Mouse (Mus musculus) spleen, adult 2 months (tissue): Measurements from ENCODE around the gene Il10. TPM values are rescaled to one million over a fixed set of nuclear protein-coding genes. Genes with fewer than 3 reads are reported as not detected.
A peak's percentile ranks its signal among the peaks of the same experiment; 100 is the strongest.

Source experiments
- DNase-seq, 2 experiments: peaks; one replicate each; pipeline versions ENCODE4 v3.0.0 to v3.0.0-alpha.2; 2012 to 2021; ENCODE audit warnings: low spot score in 2 of 2, low read depth in 1 of 2
- H3K27ac ChIP-seq: fragments of 200-500 bp; 2 replicates; pipeline ENCODE4 v1.5.1; 2012; ENCODE audit warnings: low read length, inconsistent platforms; ENCODE audit not compliant: insufficient read depth
- H3K27me3 ChIP-seq: fragments of 200-500 bp; 2 replicates; pipeline ENCODE4 v1.6.1; 2012; ENCODE audit warnings: mild to moderate bottlenecking, moderate library complexity, low read length, inconsistent platforms; ENCODE audit not compliant: control insufficient read depth, insufficient read depth
- H3K36me3 ChIP-seq: fragments of 200-500 bp; 2 replicates; pipeline ENCODE4 v1.6.1; 2012; ENCODE audit warnings: mild to moderate bottlenecking, low read length, inconsistent platforms; ENCODE audit not compliant: control insufficient read depth, insufficient read depth
- H3K4me1 ChIP-seq: fragments of 200-500 bp; 2 replicates; pipeline ENCODE4 v1.6.1; 2011; ENCODE audit warnings: inconsistent platforms; ENCODE audit not compliant: control insufficient read depth, insufficient read depth, insufficient read length
- H3K4me3 ChIP-seq: fragments of 200-500 bp; 2 replicates; pipeline ENCODE4 v1.5.1; 2011; ENCODE audit warnings: mild to moderate bottlenecking, inconsistent platforms; ENCODE audit not compliant: insufficient read depth, insufficient read length; ENCODE audit errors: extremely low read depth
- CTCF ChIP-seq: fragments of 200-500 bp; IDR thresholded peaks from 2 replicates; pipeline ENCODE4 v1.5.1; 2011; ENCODE audit warnings: mild to moderate bottlenecking, inconsistent platforms; ENCODE audit not compliant: insufficient read depth, insufficient read length, insufficient replicate concordance; ENCODE audit errors: extremely low read depth
- POLR2A ChIP-seq: fragments of 200-500 bp; IDR thresholded peaks from 2 replicates; pipeline ENCODE4 v1.6.1; 2011; ENCODE audit warnings: low read depth, low read length, inconsistent platforms
- whole genome bisulfite sequencing: fragments of 180-500 bp; shearing (Covaris S2); methylation state at CpG from one replicate; pipeline ENCODE4 v1.1.7; 2018; 5-methylcytosine and 5-hydroxymethylcytosine counted together
- polyA plus RNA-seq: library from polyadenylated mRNA; depleted of rRNA; stranded (reverse); fragments of >200 nt; gene quantifications from 2 replicates; pipeline ENCODE4 v1.2.3, GENCODE M21; 2012

Gene Il10
- polyA plus RNA-seq, 1 experiment: 0.12 TPM

- WGBS: 82% methylated on average over 8 of the region's 8 CpGs
- no peak overlapping the region for H3K27ac ChIP-seq
- H3K36me3 ChIP-seq: 0 out of 2 replicates have a peak, but pooled peaks cover 1% of the 10 kb centered on the region
- no peak for DNase-seq
- TF ChIP-seq POLR2A (no peak), CTCF (no peak)
- no peaks in the 10 kb centered on the region for H3K4me1 ChIP-seq
- no peak overlapping the region for H3K4me3 ChIP-seq
- no peaks in the 10 kb centered on the region for H3K27me3 ChIP-seq
Measured at GRCm38 (mm10) chr1:131048946-131049345, 29.3 kb downstream of the Il10 start.

- no peak overlapping the region for H3K4me3 ChIP-seq
- H3K27ac ChIP-seq: no peak overlapping the region
- WGBS: 65% methylated on average over 5 of the region's 5 CpGs
- DNase-seq: no peak
- no peaks in the 10 kb centered on the region for H3K27me3 ChIP-seq
- TF ChIP-seq POLR2A (no peak), CTCF (no peak)
- H3K4me1 ChIP-seq: no peaks in the 10 kb centered on the region
- peaks cover 4% of the 10 kb centered on the region; the same call in 1 of the 2 replicates for H3K36me3 ChIP-seq
Measured at GRCm38 (mm10) chr1:131049361-131049806, 29.7 kb downstream of the Il10 start.

- H3K4me1 ChIP-seq: no peaks in the 10 kb centered on the region
- H3K27me3 ChIP-seq: no peaks in the 10 kb centered on the region
- no peak for TF ChIP-seq POLR2A
- no peak for TF ChIP-seq CTCF
- peaks cover 9% of the 10 kb centered on the region for H3K36me3 ChIP-seq
- no peak overlapping the region for H3K4me3 ChIP-seq
- no peak for DNase-seq
- 73% methylated on average over 5 of the region's 5 CpGs for WGBS
- H3K27ac ChIP-seq: no peak overlapping the region
Measured at GRCm38 (mm10) chr1:131050011-131050410, 30.4 kb downstream of the Il10 start.

- H3K4me3 ChIP-seq: no peak overlapping the region
- H3K27me3 ChIP-seq: no peaks in the 10 kb centered on the region
- H3K27ac ChIP-seq: no peak overlapping the region
- TF ChIP-seq CTCF: no peak
- no peak for TF ChIP-seq POLR2A
- no peak for DNase-seq
- H3K4me1 ChIP-seq: no peaks in the 10 kb centered on the region
- WGBS: 72% methylated on average over 5 of the region's 5 CpGs
- H3K36me3 ChIP-seq: peaks cover 15% of the 10 kb centered on the region
Measured at GRCm38 (mm10) chr1:131050617-131051016, 31.0 kb downstream of the Il10 start.

- 67% methylated on average over 7 of the region's 7 CpGs for WGBS
- peaks cover 15% of the 10 kb centered on the region for H3K36me3 ChIP-seq
- no peak overlapping the region for H3K4me3 ChIP-seq
- H3K27ac ChIP-seq: no peak overlapping the region
- H3K27me3 ChIP-seq: no peaks in the 10 kb centered on the region
- TF ChIP-seq POLR2A (no peak), CTCF (no peak)
- no peak for DNase-seq
- no peaks in the 10 kb centered on the region for H3K4me1 ChIP-seq
Measured at GRCm38 (mm10) chr1:131051073-131051472, 31.4 kb downstream of the Il10 start.

- WGBS: 32% methylated on average over 8 of the region's 8 CpGs
- DNase-seq: peak; percentile 45
Measured at GRCm38 (mm10) chr1:131053239-131053638, 33.6 kb downstream of the Il10 start.

GRCm38 (mm10) chr1:131053656-131054055 is 34.0 kb downstream of the Il10 start:
- Histone ChIP-seq H3K4me3 (no peak overlapping the region), H3K27ac (no peak overlapping the region), H3K4me1 (no peaks in the 10 kb centered on the region), H3K27me3 (no peaks in the 10 kb centered on the region), H3K36me3 (peaks cover 32% of the 10 kb centered on the region)
- TF ChIP-seq CTCF: no peak
- no peak for TF ChIP-seq POLR2A
- no peak for DNase-seq
- 79% methylated on average over 4 of the region's 4 CpGs for WGBS

More at GRCm38 (mm10) chr1:131053239-131053638, 33.6 kb downstream of the Il10 start:
- Histone ChIP-seq H3K4me1 (no peaks in the 10 kb centered on the region), H3K27me3 (no peaks in the 10 kb centered on the region), H3K27ac (no peak overlapping the region), H3K4me3 (no peak overlapping the region), H3K36me3 (peaks cover 32% of the 10 kb centered on the region)
- peak; percentile 50; the same call in 1 of the 2 replicates for TF ChIP-seq CTCF
- no peak for TF ChIP-seq POLR2A
